Mouse (Mus musculus) olfactory bulb, adult 2 months (tissue): Measurements from ENCODE around the gene Nol10. TPM values are rescaled to one million over a fixed set of nuclear protein-coding genes. Genes with fewer than 3 reads are reported as not detected.

Experiments
- H3K27ac ChIP-seq: fragments of 200-500 bp; 2 replicates; pipeline ENCODE4 v1.5.1; 2012; ENCODE audit warnings: low read depth, low read length; ENCODE audit not compliant: insufficient read depth
- H3K4me1 ChIP-seq: fragments of 200-500 bp; 2 replicates; pipeline ENCODE4 v1.6.1; 2012; ENCODE audit warnings: low read length; ENCODE audit not compliant: control insufficient read depth, insufficient read depth
- H3K4me3 ChIP-seq: fragments of 200-500 bp; 2 replicates; pipeline ENCODE4 v1.5.1; 2012; ENCODE audit warnings: mild to moderate bottlenecking, low read depth, low read length, moderate library complexity; ENCODE audit not compliant: insufficient read depth
- CTCF ChIP-seq: fragments of 200-500 bp; IDR thresholded peaks from 2 replicates; pipeline ENCODE4 v1.5.1; 2012; ENCODE audit warnings: low read depth, mild to moderate bottlenecking, low read length, moderate library complexity; ENCODE audit not compliant: insufficient read depth
- POLR2A ChIP-seq: fragments of 200-500 bp; IDR thresholded peaks from 2 replicates; pipeline ENCODE4 v1.6.1; 2012; ENCODE audit warnings: mild to moderate bottlenecking, low read depth, low read length, moderate library complexity; ENCODE audit not compliant: insufficient read depth
- WGBS: fragments of 180-500 bp; shearing (Covaris S2); methylation state at CpG from one replicate; pipeline ENCODE4 v1.1.7; 2018; 5-methylcytosine and 5-hydroxymethylcytosine counted together
- polyA plus RNA-seq: library from polyadenylated mRNA; stranded (reverse); fragments of >200 nt; gene quantifications from 2 replicates; pipeline ENCODE4 v1.2.4, GENCODE M21; 2012; ENCODE audit warnings: low replicate concordance; ENCODE audit not compliant: missing spikeins, insufficient read depth, insufficient read length

Gene Nol10
- polyA plus RNA-seq, 1 experiment: not detected

GRCm38 (mm10) chr12:17393148-17393547 is 44.9 kb downstream of the Nol10 start:
- no peaks in the 10 kb centered on the region for H3K4me1 ChIP-seq
- 78% methylated on average over 13 of the region's 13 CpGs for WGBS
- no peak for TF ChIP-seq CTCF
- TF ChIP-seq POLR2A: no peak
- no peak overlapping the region for H3K27ac ChIP-seq
- H3K4me3 ChIP-seq: no peak overlapping the region

- no peak for TF ChIP-seq POLR2A
- TF ChIP-seq CTCF: no peak
- Histone ChIP-seq H3K4me3 (no peak overlapping the region), H3K27ac (no peak overlapping the region), H3K4me1 (no peaks in the 10 kb centered on the region)
- WGBS: 28% methylated on average over 2 of the region's 2 CpGs
Measured at GRCm38 (mm10) chr12:17397150-17397549, 48.9 kb downstream of the Nol10 start.

GRCm38 (mm10) chr12:17401419-17401818 is 53.2 kb downstream of the Nol10 start:
- Histone ChIP-seq H3K4me3 (no peak overlapping the region), H3K27ac (no peak overlapping the region), H3K4me1 (no peaks in the 10 kb centered on the region)
- 93% methylated on average over 1 of the region's 1 CpGs for WGBS
- no peak for TF ChIP-seq CTCF
- no peak for TF ChIP-seq POLR2A

GRCm38 (mm10) chr12:17402116-17402515 is 53.9 kb downstream of the Nol10 start:
- no peaks in the 10 kb centered on the region for H3K4me1 ChIP-seq
- H3K4me3 ChIP-seq: no peak overlapping the region
- no peak overlapping the region for H3K27ac ChIP-seq
- 83% methylated on average over 3 of the region's 3 CpGs for WGBS
- no peak for TF ChIP-seq POLR2A
- TF ChIP-seq CTCF: no peak

- WGBS: 97% methylated on average over 4 of the region's 4 CpGs
- no peaks in the 10 kb centered on the region for H3K4me1 ChIP-seq
- H3K4me3 ChIP-seq: no peak overlapping the region
- TF ChIP-seq POLR2A (no peak), CTCF (no peak)
- H3K27ac ChIP-seq: no peak overlapping the region
Measured at GRCm38 (mm10) chr12:17403998-17404397, 55.7 kb downstream of the Nol10 start.

- WGBS: 95% methylated on average over 4 of the region's 4 CpGs
- no peak overlapping the region for H3K4me3 ChIP-seq
- TF ChIP-seq CTCF: no peak
- TF ChIP-seq POLR2A: no peak
- H3K4me1 ChIP-seq: peaks cover 1% of the 10 kb centered on the region
- no peak overlapping the region for H3K27ac ChIP-seq
Measured at GRCm38 (mm10) chr12:17406825-17407224, 58.6 kb downstream of the Nol10 start.

GRCm38 (mm10) chr12:17408312-17408711 is 60.1 kb downstream of the Nol10 start:
- peaks cover 5% of the 10 kb centered on the region for H3K4me1 ChIP-seq
- H3K4me3 ChIP-seq: no peak overlapping the region
- WGBS: 94% methylated on average over 7 of the region's 7 CpGs
- TF ChIP-seq POLR2A: no peak
- TF ChIP-seq CTCF: no peak
- no peak overlapping the region for H3K27ac ChIP-seq

- TF ChIP-seq POLR2A: no peak
- TF ChIP-seq CTCF: no peak
- 71% methylated on average over 2 of the region's 2 CpGs for WGBS
- H3K4me1 ChIP-seq: peaks cover 5% of the 10 kb centered on the region
- no peak overlapping the region for H3K27ac ChIP-seq
- no peak overlapping the region for H3K4me3 ChIP-seq
Measured at GRCm38 (mm10) chr12:17411242-17411641, 63.0 kb downstream of the Nol10 start.

GRCm38 (mm10) chr12:17411797-17412526 is 63.7 kb downstream of the Nol10 start:
- H3K4me3 ChIP-seq: no peak overlapping the region
- no peak overlapping the region for H3K27ac ChIP-seq
- TF ChIP-seq CTCF (no peak), POLR2A (no peak)
- WGBS: 59% methylated on average over 12 of the region's 12 CpGs
- peaks cover 5% of the 10 kb centered on the region for H3K4me1 ChIP-seq
